Mouse (Mus musculus) forebrain, embryonic 12.5 days (tissue): ENCODE measurements around the gene Slc7a8. TPM values are rescaled to one million over a fixed set of nuclear protein-coding genes. Genes with fewer than 3 reads are reported as not detected.

Experiments
- ATAC-seq: fragments of 200-750 bp; cut with Nextera tagmentation; 2 replicates; pipeline ENCODE4 v1.8.0; 2017; ENCODE audit warnings: moderate TSS enrichment; ENCODE audit not compliant: low FRiP score
- H3K27ac ChIP-seq: fragments of 300-500 bp; sonication (generic); 2 replicates; pipeline ENCODE4 v1.5.1; 2016; ENCODE audit warnings: mild to moderate bottlenecking
- H3K27me3 ChIP-seq: fragments of 300-500 bp; sonication (generic); 2 replicates; pipeline ENCODE4 v1.6.1; 2016; ENCODE audit warnings: mild to moderate bottlenecking
- H3K36me3 ChIP-seq: fragments of 300-500 bp; sonication (generic); replicated peaks from 2 replicates; pipeline ENCODE4 v1.6.1; 2016; ENCODE audit warnings: mild to moderate bottlenecking
- H3K4me1 ChIP-seq: fragments of 300-500 bp; sonication (generic); 2 replicates; pipeline ENCODE4 v1.6.1; 2016
- H3K4me2 ChIP-seq: fragments of 300-500 bp; sonication (generic); 2 replicates; pipeline ENCODE4 v1.6.1; 2016; ENCODE audit warnings: mild to moderate bottlenecking, moderate library complexity
- H3K4me3 ChIP-seq: fragments of 300-500 bp; sonication (generic); replicated peaks from 2 replicates; pipeline ENCODE4 v1.5.1; 2016; ENCODE audit warnings: mild to moderate bottlenecking
- H3K9ac ChIP-seq: fragments of 300-500 bp; sonication (generic); 2 replicates; pipeline ENCODE4 v1.6.1; 2016; ENCODE audit warnings: mild to moderate bottlenecking
- H3K9me3 ChIP-seq: fragments of 300-500 bp; sonication (generic); 2 replicates; pipeline ENCODE4 v1.6.1; 2016
- WGBS: fragments of 180-500 bp; shearing (Covaris S2); methylation state at CpG from one replicate; pipeline ENCODE4 v1.1.7; 2016; 5-methylcytosine and 5-hydroxymethylcytosine counted together
- polyA plus RNA-seq: library from polyadenylated mRNA; unstranded; fragments of >200 nt; fragmentation: Nextera tagmentation; extraction: Ambion mirVana; gene quantifications from 2 replicates; pipeline ENCODE4 v1.2.1, GENCODE M21; 2016

Gene Slc7a8
- polyA plus RNA-seq, 1 experiment from 2014 or later = 2.7 TPM

- WGBS = 90% methylated on average over 3 of the region's 3 CpGs
- peaks cover 53% of the 10 kb centered on the region for H3K36me3 ChIP-seq
These were observed 99.3 kb downstream of the Slc7a8 start for GRCm38 (mm10) chr14:54682396-54682795.

DNA sequence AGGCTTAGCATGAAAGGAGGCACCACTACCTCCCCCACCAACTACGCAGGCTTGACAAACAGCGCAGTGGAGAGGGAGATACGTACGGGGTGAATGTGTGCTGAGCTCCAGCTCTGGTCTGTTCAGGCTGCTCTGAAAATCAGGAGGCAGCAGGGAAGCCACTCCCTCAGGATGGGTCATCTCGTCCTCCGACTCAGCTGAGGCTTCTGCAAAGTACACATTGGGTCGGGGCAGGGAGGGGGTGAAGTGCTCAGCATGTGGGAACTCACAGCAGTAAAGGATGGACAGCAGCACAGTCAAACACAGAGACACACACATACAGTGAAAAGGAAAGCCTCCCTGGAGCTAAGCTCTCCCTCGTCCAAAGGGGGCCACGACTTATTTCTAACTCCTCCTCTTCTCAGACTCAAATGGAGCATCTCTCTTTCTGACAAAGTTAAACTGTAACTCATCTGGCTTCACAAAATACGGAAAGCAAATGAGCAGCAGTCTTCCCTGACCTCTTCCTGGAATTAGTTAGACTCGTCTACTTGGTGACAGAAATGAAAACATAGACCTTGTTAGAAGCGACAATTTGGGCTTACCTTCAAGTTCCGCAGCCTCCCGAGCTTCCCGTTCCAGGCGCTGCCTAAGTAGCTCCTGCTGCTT is 103.0 kb downstream of the Slc7a8 start:
- Histone ChIP-seq H3K4me2 (no peak overlapping the region), H3K4me3 (no peak overlapping the region), H3K27me3 (no peaks in the 10 kb centered on the region), H3K9me3 (no peaks in the 10 kb centered on the region), H3K27ac (no peak overlapping the region), H3K36me3 (peaks cover 77% of the 10 kb centered on the region), H3K9ac (no peak overlapping the region), H3K4me1 (no peaks in the 10 kb centered on the region)
- ATAC-seq = no peak
- WGBS = 92% methylated on average over 16 of the region's 16 CpGs

More at GRCm38 (mm10) chr14:54682396-54682795, 99.3 kb downstream of the Slc7a8 start:
- Histone ChIP-seq H3K4me1 (peaks cover 13% of the 10 kb centered on the region), H3K9me3 (no peaks in the 10 kb centered on the region), H3K27ac (no peak overlapping the region), H3K27me3 (no peaks in the 10 kb centered on the region), H3K9ac (no peak overlapping the region), H3K4me3 (no peak overlapping the region), H3K4me2 (no peak overlapping the region)
- no peak for ATAC-seq

- Histone ChIP-seq H3K27me3 (no peaks in the 10 kb centered on the region), H3K36me3 (peaks cover 74% of the 10 kb centered on the region), H3K4me2 (no peak overlapping the region), H3K9me3 (no peaks in the 10 kb centered on the region), H3K9ac (no peak overlapping the region), H3K4me3 (no peak overlapping the region), H3K4me1 (no peaks in the 10 kb centered on the region), H3K27ac (no peak overlapping the region)
- no peak for ATAC-seq
- WGBS = 90% methylated on average over 5 of the region's 5 CpGs
These were observed 105.5 kb downstream of the Slc7a8 start for GRCm38 (mm10) chr14:54676290-54676689.

GRCm38 (mm10) chr14:54674317-54674716 is 107.4 kb downstream of the Slc7a8 start:
- Histone ChIP-seq H3K27me3 (no peaks in the 10 kb centered on the region), H3K9me3 (no peaks in the 10 kb centered on the region), H3K9ac (no peak overlapping the region), H3K4me2 (no peak overlapping the region), H3K4me3 (no peak overlapping the region), H3K27ac (no peak overlapping the region), H3K4me1 (no peaks in the 10 kb centered on the region), H3K36me3 (peaks cover 67% of the 10 kb centered on the region)
- WGBS = 87% methylated on average over 2 of the region's 2 CpGs
- no peak for ATAC-seq

Other genes starting within 250 kb of the Slc7a8 start
- gene Haus4, start 227.3 kb downstream of the Slc7a8 start, polyA plus RNA-seq = 43.5 and 47.5 TPM in 2 replicates
- 37.5 and 47.3 TPM in 2 replicates for gene Ajuba, start 204.4 kb downstream of the Slc7a8 start, polyA plus RNA-seq
- 9.0 and 9.2 TPM in 2 replicates for gene 4931414P19Rik, start 176.0 kb downstream of the Slc7a8 start, polyA plus RNA-seq
- 395 and 399 TPM in 2 replicates for gene Psmb5, start 163.9 kb downstream of the Slc7a8 start, polyA plus RNA-seq
- 0.04 TPM in 1 of 2 replicates, not detected in the other for gene Psmb11, start 160.5 kb downstream of the Slc7a8 start, polyA plus RNA-seq
- not detected in 2 replicates for gene Gm17606, start 141.0 kb downstream of the Slc7a8 start, polyA plus RNA-seq
- gene Cdh24, start 140.6 kb downstream of the Slc7a8 start, polyA plus RNA-seq = 9.8 and 10.7 TPM in 2 replicates
- 87.5 and 89.7 TPM in 2 replicates for gene 1700123O20Rik, start 95.7 kb downstream of the Slc7a8 start, polyA plus RNA-seq
- 188 and 190 TPM in 2 replicates for gene Acin1, start 95.0 kb downstream of the Slc7a8 start, polyA plus RNA-seq
- not detected in 2 replicates for gene Gm29776, start 83.1 kb downstream of the Slc7a8 start, polyA plus RNA-seq
- gene Cebpe, start 69.8 kb downstream of the Slc7a8 start, polyA plus RNA-seq = not detected in 2 replicates
- not detected in 2 replicates for gene Rnf212b, start 32.2 kb upstream of the Slc7a8 start, polyA plus RNA-seq
- gene Homez, start 89.0 kb upstream of the Slc7a8 start, polyA plus RNA-seq = 13.9 and 18.5 TPM in 2 replicates
- 1.1 and 1.3 TPM in 2 replicates for gene Ppp1r3e, start 95.6 kb upstream of the Slc7a8 start, polyA plus RNA-seq
- 3.3 and 3.4 TPM in 2 replicates for gene Bcl2l2, start 101.4 kb upstream of the Slc7a8 start, polyA plus RNA-seq
- 0.27 TPM in 1 of 2 replicates, not detected in the other for gene Gm20521, start 101.5 kb upstream of the Slc7a8 start, polyA plus RNA-seq
- 199 and 211 TPM in 2 replicates for gene Pabpn1, start 110.6 kb upstream of the Slc7a8 start, polyA plus RNA-seq
- gene Slc22a17, start 131.2 kb upstream of the Slc7a8 start, polyA plus RNA-seq = 93.3 and 97.8 TPM in 2 replicates
- gene Efs, start 144.2 kb upstream of the Slc7a8 start, polyA plus RNA-seq = 36.8 and 37.8 TPM in 2 replicates
- not detected in 2 replicates for gene Il25, start 150.7 kb upstream of the Slc7a8 start, polyA plus RNA-seq
- 1.4 and 2.0 TPM in 2 replicates for gene Cmtm5, start 154.3 kb upstream of the Slc7a8 start, polyA plus RNA-seq
- gene Myh6, start 185.0 kb upstream of the Slc7a8 start, polyA plus RNA-seq = 1.5 and 1.8 TPM in 2 replicates
- gene Gm17428, start 195.0 kb upstream of the Slc7a8 start, polyA plus RNA-seq = not detected in 2 replicates
- gene Myh7, start 212.7 kb upstream of the Slc7a8 start, polyA plus RNA-seq = 3.6 and 4.2 TPM in 2 replicates
- gene Ngdn, start 233.5 kb upstream of the Slc7a8 start, polyA plus RNA-seq = 71.7 and 73.3 TPM in 2 replicates